Mouse (Mus musculus) left cerebral cortex, postnatal 25 days (tissue): ENCODE measurements around the gene Acr. TPM values are rescaled to one million over a fixed set of nuclear protein-coding genes. Genes with fewer than 3 reads are reported as not detected.

Experiments
- DNase-seq, 2 experiments: peaks; one replicate each; pipeline ENCODE4 v3.0.0; 2022; ENCODE audit warnings: low spot score in 2 of 2, mixed read lengths in 1 of 2
- intact Hi-C: fragments of 180-260 bp; cut with DNase I; formaldehyde crosslinking; loops from one replicate; pipeline ENCODE4 v1.15.1; 2025
- total RNA-seq, 2 experiments: library from RNA; stranded (reverse); gene quantifications; 2 replicates each; pipeline ENCODE4 v1.2.3; 2021

Gene Acr
- total RNA-seq, 2 experiments from 2014 or later, result 1.1 to 1.5 TPM

DNA sequence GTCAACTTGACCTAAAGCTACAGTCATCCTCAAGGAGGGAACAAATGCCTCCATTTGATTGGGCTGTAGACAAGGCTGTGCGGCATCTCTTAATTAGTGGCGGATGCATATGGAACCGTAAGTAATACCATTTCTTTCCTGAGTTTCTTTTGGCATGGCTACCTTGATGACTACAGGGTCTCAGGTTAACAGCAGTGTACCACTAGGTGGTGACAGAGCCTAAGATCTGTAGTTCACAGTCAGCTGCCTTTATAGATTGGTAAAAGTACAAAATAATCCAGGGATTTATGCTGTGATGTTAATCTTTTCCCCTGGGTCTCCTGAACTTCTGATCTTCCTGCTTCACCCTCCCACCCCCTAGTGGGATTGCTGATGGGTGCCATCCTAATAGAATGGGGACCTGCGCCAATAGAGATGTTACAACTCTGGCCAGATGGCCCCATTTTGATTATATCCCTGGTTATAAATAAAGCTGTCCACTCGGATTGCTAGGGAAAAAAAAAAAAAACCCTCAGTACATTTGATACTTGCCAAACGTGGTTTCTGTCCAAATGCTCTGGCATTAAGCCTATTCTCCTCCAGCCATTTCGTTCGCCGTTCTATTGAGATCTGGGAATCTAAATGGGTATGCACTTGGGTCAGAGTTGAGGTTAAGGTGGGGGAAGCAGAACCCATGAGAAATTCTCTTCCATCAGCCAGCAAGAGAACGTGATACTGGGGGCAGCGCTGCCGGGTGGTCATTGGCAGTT, 37.9 kb downstream of the Acr start:
- DNase-seq, result no peak
- intact Hi-C loops, result loop anchor here (10.0 kb wide), 1 partner anchor 1319 kb away; no protein-coding TSS in a partner anchor

- intact Hi-C loops, result loop anchor here (10.0 kb wide), 1 partner anchor 1317 kb away; no protein-coding TSS in a partner anchor
- DNase-seq, result no peak
Observed at GRCm38 (mm10) chr15:89607480-89607879, 39.4 kb downstream of the Acr start.

DNA sequence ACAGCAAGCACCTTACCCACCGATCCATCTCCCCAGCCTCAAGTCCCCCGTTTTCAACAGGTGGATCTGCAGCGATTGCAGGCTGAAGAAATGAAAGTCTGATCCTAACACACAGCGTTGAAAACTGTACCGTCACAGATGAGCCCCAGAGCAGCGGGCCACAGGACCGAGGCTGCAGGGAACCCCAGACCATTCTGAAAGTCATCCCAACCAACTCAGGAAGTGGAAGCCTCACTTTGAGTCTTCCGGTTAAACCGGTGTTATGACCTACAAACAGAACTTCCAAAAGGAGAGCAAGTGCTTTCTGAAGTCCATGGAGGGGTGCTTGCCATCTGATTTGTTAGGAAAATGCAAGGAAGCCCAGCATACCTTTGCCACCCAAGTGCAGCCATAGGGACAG, 39.8 kb downstream of the Acr start:
- intact Hi-C loops, result loop anchor here (10.0 kb wide), 1 partner anchor 1317 kb away; no protein-coding TSS in a partner anchor
- DNase-seq, result no peak

DNA sequence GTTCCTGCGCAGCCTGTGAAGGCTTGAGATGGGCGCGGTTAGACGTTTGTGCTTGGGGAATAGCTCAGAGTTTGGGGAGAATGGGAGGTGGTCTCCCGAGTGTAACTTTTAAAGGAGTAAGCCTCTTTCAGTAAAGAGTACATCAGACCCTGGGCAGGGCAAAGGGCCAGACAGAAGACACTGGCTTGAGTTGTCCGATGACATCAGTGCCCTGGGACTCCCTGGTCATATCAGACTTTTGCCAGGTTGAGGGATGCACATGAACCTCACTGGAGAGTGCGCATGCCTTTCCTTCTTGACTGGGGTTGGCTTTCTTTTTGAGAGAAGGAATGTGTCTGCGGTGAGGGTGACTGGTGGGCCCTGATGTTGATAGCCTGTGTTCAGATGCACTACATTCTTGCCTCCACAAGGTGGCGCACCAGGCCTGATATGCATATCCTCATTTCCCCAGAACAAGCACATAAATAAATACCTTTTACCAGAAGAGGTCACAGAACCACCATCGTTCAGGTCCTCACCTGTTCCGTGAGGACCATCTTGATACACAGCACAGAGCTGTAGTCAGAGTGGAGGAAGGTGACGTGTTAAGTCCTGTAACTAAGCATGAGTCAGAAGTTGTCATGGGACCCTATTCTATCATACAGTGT, 54.3 kb downstream of the Acr start:
- intact Hi-C loops, result loop anchor here (2.0 to 10.0 kb wide), 3 partner anchors 220 to 592 kb away; partner anchors contain the start of gene Syt10
- peak; percentile 60 to 62 for DNase-seq

DNA sequence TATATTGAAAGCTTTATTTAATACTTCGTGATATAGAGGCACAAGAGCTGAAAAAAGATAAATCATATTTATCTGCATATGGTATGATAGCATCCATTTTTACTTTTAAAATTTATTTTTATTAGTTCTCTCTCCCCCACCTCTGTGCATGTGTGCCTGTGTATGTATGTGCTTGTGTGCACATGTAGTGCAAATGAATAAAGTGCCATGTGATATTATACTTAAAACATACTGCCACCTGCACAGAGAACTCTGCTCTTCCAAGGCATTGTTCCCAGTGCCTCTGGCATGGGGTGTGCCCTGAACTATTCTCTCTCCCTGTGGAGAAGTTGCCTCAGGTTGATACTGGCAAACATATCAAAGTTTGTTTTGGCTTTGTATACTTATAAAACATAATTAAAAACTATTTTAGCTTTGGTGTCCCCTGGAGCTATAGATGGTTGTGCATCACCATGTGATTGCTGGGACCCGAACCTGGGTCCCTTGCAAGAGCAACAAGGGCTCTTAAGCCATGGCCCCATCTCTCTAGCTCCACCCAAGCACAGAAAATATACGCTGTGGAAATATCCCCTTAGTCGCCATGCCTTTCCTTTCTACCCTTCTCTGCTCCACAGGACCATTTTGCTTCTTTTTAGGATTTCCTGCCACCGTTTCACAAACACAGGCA, 55.0 kb downstream of the Acr start:
- peak in 1 of 2 experiments; percentile 3 for DNase-seq
- intact Hi-C loops, result loop anchor here (2.0 to 10.0 kb wide), 3 partner anchors 219 to 592 kb away; partner anchors contain the start of gene Syt10

GRCm38 (mm10) chr15:89623626-89623959, 55.5 kb downstream of the Acr start:
- intact Hi-C loops, result loop anchor here (2.0 to 10.0 kb wide), 3 partner anchors 219 to 591 kb away; partner anchors contain the start of gene Syt10
- DNase-seq, result peak; percentile 76 to 82

Other genes starting within 250 kb of the Acr start
- gene Adm2, start 245.6 kb upstream of the Acr start, total RNA-seq, result not detected
- not detected for gene Miox, start 233.9 kb upstream of the Acr start, total RNA-seq
- 10 to 100 TPM; 21.0 to 21.8 TPM for gene Lmf2, start 212.7 kb upstream of the Acr start, total RNA-seq
- gene Ncaph2, start 212.6 kb upstream of the Acr start, total RNA-seq, result 10 to 100 TPM; 96.1 to 97.4 TPM
- 10 to 100 TPM; 25.3 to 26.8 TPM for gene Sco2, start 194.5 kb upstream of the Acr start, total RNA-seq
- gene Tymp, start 191.3 kb upstream of the Acr start, total RNA-seq, result 1 to 10 TPM; 1.3 to 1.6 TPM
- gene Odf3b, start 189.0 kb upstream of the Acr start, total RNA-seq, result under 1 TPM; 0.57 to 0.80 TPM
- gene Klhdc7b, start 183.4 kb upstream of the Acr start, total RNA-seq, result under 1 TPM; 0.30 to 0.34 TPM
- gene Syce3, start 157.8 kb upstream of the Acr start, total RNA-seq, result under 1 TPM in 1 of 2 experiments, not detected in 1; 0.87 TPM
- gene Cpt1b, start 142.5 kb upstream of the Acr start, total RNA-seq, result 1 to 10 TPM; 1.3 to 1.6 TPM
- 1 to 10 TPM; 1.9 to 2.1 TPM for gene C730034F03Rik, start 138.7 kb upstream of the Acr start, total RNA-seq
- under 1 TPM in 1 of 2 experiments, not detected in 1; 0.80 TPM for gene Gm44502, start 138.6 kb upstream of the Acr start, total RNA-seq
- gene Chkb, start 138.4 kb upstream of the Acr start, total RNA-seq, result 10 to 100 TPM; 35.4 to 39.7 TPM
- 100 to 1,000 TPM; 201 to 242 TPM for gene Mapk8ip2, start 114.4 kb upstream of the Acr start, total RNA-seq
- gene Arsa, start 90.9 kb upstream of the Acr start, total RNA-seq, result 10 to 100 TPM; 30.4 to 32.5 TPM
- gene Shank3, start 68.7 kb upstream of the Acr start, total RNA-seq, result 100 to 1,000 TPM; 210 to 243 TPM
- 10 to 100 TPM; 36.9 to 37.1 TPM for gene Rabl2, start 23.6 kb downstream of the Acr start, total RNA-seq